Mouse (Mus musculus): ENCODE measurements around the gene Naif1. TPM values are rescaled to one million over a fixed set of nuclear protein-coding genes. Genes with fewer than 3 reads are reported as not detected.

The Naif1 gene
- 19.9 and 22.7 TPM in 2 replicates for polyA plus RNA-seq (2012; rRNA removed)

DNA sequence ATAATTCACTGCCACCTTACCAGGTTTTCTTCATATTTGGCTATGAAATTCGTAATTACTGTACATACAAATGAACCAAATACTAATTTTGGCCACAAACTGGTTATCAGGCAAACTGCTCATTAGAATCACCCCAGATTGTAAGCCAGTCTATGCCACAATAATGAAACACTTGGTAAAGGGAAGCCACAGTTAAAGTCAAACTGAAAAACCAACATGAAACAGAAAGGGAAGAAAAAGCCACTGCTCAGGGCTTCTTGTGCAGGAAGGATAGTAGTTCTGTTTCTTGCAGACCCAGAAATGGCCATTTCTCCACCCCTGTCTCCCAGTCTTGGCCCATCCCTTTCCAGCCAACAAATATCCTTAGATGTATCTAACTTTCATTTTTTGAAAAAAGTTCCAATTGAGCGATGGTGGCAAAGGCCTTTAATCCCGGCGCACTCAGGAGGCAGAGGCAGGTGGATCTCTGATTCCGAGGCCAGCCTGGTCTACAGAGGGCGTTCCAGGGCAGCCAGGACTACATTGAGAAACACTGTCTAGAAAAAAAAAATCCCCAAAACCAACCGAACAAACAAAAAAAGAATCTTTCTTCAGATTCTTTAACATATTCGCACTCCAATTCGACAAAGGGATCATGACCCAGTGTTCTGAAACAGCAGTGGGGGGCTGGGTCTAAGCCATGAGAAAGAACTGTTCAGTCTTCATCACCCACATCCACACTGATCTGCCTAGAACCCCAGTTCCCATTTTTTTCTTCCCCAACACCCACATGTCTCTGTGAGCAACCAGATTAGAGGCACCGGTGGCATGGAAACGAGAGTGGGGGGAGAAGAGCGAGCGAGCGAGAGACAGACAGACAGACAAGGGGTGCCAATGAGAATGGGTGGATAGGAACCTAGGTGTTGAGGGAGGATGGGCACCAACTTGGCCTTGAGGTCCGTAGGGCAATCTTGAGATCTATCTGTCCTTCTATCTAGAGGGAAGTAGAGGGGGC, at the start of gene Naif1:
TSS of gene Naif1 (plus strand) at position 697 of the 994 bp plus-strand sequence.
- Histone ChIP-seq H3K27me3 (ENCODE audit: control insufficient read depth, insufficient read depth, low read length) (no peaks in the 10 kb centered on the region), H3K27ac (ENCODE audit: control insufficient read depth, insufficient read depth, low read depth, low read length) (peak within 1 kb of the TSS; percentile 89), H3K4me1 (ENCODE audit: control insufficient read depth, insufficient read depth, low read length) (peaks cover 14% of the 10 kb centered on the region), H3K4me3 (ENCODE audit: control insufficient read depth, low read depth, low read length) (peak within 1 kb of the TSS; percentile 90), H3K36me3 (ENCODE audit: control insufficient read depth, insufficient read depth, low read length) (no peaks in the 10 kb centered on the region)
- no peak for TF ChIP-seq POLR2A (IDR thresholded peaks at IDR 0.05; ENCODE audit: control insufficient read depth, low read depth, low read length)

DNA sequence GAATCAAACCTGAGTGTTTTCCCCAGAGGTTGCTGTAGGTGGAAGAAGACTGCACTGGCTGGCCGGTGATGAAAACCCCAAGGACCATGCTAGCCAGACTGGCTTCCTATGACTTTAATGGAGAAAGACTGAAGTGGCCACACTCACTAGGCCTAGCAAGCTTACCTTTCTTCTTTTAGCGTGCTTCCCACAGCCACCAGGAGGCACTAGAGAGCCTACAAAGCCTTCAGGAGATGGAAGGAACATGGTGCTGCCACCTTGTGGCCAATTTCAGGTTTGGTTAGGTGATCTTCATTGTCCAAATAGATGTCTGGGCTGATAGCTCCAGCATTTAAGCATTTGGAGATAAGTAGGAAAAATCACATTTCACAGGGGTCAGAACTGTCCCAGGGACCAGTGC, 45.6 kb upstream of the Naif1 start:
- no peaks in the 10 kb centered on the region; the same call in 1 of the 2 replicates for H3K36me3 ChIP-seq (ENCODE audit: control insufficient read depth, insufficient read depth, low read length)
- peak; percentile 94; the same call in 1 of the 2 replicates for TF ChIP-seq CTCF (IDR thresholded peaks at IDR 0.05; ENCODE audit: control insufficient read depth, insufficient read depth, insufficient replicate concordance, low read depth, low read length)
- TF ChIP-seq POLR2A (IDR thresholded peaks at IDR 0.05; ENCODE audit: control insufficient read depth, low read depth, low read length) = no peak
- H3K4me1 ChIP-seq (ENCODE audit: control insufficient read depth, insufficient read depth, low read length) = no peaks in the 10 kb centered on the region
- no peak overlapping the region for H3K27ac ChIP-seq (ENCODE audit: control insufficient read depth, insufficient read depth, low read depth, low read length)
- peak overlapping the region; percentile 53 for H3K4me3 ChIP-seq (ENCODE audit: control insufficient read depth, low read depth, low read length)
- no peaks in the 10 kb centered on the region for H3K27me3 ChIP-seq (ENCODE audit: control insufficient read depth, insufficient read depth, low read length)

DNA sequence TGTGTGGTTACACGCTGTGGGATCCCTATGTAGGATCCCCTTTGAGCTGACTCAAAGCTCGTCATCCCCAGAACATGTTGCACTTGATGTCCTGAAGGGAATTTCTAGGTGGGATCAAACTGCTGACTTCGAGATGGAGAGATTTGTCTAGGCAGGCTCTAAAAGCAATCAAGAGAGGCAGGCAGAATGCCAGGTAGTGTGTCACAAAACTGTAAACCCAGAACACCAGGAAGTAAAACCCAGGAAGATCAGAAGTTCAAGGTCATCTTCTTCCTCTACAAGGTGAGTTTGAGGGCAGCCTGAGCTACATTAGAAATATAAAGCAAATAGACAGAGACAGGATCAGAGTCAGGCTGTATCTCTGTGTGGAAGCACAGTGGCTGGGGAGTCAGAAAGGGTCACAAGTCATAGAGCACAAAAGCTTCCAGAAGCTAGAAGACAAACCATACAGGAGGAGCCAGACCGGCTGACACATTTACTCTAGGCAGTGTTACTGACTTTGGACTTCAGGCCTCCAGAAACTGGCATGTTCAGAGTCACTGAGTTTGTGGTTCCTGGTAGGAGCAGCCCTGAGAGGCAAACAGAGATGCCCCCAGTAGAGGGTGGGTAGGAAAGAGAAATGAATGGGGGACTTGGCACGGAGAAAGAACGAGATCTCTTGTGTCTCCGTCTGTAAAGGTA, 43.0 kb upstream of the Naif1 start:
- no peak for TF ChIP-seq POLR2A (IDR thresholded peaks at IDR 0.05; ENCODE audit: control insufficient read depth, low read depth, low read length)
- TF ChIP-seq CTCF (IDR thresholded peaks at IDR 0.05; ENCODE audit: control insufficient read depth, insufficient read depth, insufficient replicate concordance, low read depth, low read length) = no peak
- no peak overlapping the region for H3K4me3 ChIP-seq (ENCODE audit: control insufficient read depth, low read depth, low read length)
- H3K36me3 ChIP-seq (ENCODE audit: control insufficient read depth, insufficient read depth, low read length) = no peaks in the 10 kb centered on the region; the same call in 1 of the 2 replicates
- H3K4me1 ChIP-seq (ENCODE audit: control insufficient read depth, insufficient read depth, low read length) = no peaks in the 10 kb centered on the region
- H3K27ac ChIP-seq (ENCODE audit: control insufficient read depth, insufficient read depth, low read depth, low read length) = no peak overlapping the region
- no peaks in the 10 kb centered on the region for H3K27me3 ChIP-seq (ENCODE audit: control insufficient read depth, insufficient read depth, low read length)

DNA sequence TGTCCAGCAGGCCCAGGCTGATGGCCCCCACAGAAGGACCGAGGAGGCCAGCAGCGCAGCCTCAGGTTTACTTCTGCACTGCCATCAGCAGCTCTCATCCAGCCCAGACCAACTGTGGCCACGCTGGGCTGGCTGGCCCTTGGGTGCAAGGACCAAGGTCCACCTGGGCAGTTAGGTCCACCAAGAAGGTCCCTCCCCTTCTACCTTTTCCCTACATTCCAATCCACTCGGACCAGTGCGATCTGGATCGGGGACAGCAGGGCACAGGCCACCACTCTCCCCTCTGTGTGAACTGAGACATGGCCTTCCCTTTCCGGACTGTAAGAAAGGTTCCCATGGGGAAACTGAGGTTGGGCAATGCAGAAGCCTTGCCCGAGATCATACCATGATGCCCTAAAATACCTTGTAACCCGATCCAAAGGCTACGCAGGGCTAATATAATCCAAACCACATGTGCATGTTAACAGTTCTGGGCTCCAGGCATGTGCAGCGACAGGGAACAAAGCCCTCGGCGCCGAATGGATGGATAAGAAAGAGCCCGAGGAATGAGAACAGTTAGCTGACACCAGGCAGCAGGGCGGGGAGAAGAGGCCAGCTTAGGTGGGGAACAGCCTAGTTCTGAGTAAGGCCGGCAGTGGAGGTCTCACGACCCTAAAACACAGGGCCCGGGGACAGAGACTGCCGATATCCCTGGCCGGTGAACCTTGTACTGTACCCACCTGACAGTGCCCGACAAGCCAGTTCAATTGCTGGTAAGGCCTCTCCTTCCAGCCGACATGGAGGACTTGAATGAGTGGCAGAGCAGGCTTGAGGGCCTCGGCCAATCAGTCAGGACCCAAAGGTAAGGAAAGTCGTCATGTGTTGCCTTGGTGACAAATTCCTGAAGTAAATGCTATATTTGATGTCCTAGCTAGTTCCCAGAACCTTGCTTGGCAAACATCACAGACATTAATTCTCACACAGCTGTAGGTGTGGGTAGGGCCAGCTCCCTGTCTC, 41.5 kb upstream of the Naif1 start:
- no peak overlapping the region for H3K4me3 ChIP-seq (ENCODE audit: control insufficient read depth, low read depth, low read length)
- TF ChIP-seq POLR2A (IDR thresholded peaks at IDR 0.05; ENCODE audit: control insufficient read depth, low read depth, low read length) (no peak), CTCF (IDR thresholded peaks at IDR 0.05; ENCODE audit: control insufficient read depth, insufficient read depth, insufficient replicate concordance, low read depth, low read length) (no peak)
- H3K27ac ChIP-seq (ENCODE audit: control insufficient read depth, insufficient read depth, low read depth, low read length) = no peak overlapping the region
- no peaks in the 10 kb centered on the region for H3K27me3 ChIP-seq (ENCODE audit: control insufficient read depth, insufficient read depth, low read length)
- H3K36me3 ChIP-seq (ENCODE audit: control insufficient read depth, insufficient read depth, low read length) = no peaks in the 10 kb centered on the region
- H3K4me1 ChIP-seq (ENCODE audit: control insufficient read depth, insufficient read depth, low read length) = no peaks in the 10 kb centered on the region

DNA sequence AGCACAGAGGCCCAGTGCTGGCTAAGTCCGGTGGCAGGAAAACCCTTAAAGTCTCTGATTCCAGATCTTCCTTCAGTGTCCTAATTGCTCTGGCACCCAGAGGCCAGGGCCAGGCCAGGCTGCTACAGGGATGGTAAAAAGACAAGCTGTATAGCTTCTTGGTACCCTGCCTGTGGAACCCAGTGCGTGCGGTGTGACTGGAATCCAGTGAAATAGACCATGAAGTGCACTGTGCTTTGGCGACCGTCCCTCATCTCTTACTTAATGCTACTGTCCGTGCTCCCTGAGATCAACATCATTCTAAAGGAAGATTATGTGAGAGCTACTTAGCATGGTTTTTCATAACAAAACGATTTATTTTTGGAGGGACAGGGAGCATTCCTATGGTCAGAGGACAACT, 38.9 kb upstream of the Naif1 start:
- Histone ChIP-seq H3K4me1 (ENCODE audit: control insufficient read depth, insufficient read depth, low read length) (no peaks in the 10 kb centered on the region), H3K27me3 (ENCODE audit: control insufficient read depth, insufficient read depth, low read length) (no peaks in the 10 kb centered on the region), H3K27ac (ENCODE audit: control insufficient read depth, insufficient read depth, low read depth, low read length) (no peak overlapping the region), H3K36me3 (ENCODE audit: control insufficient read depth, insufficient read depth, low read length) (no peaks in the 10 kb centered on the region), H3K4me3 (ENCODE audit: control insufficient read depth, low read depth, low read length) (no peak overlapping the region)
- TF ChIP-seq POLR2A (IDR thresholded peaks at IDR 0.05; ENCODE audit: control insufficient read depth, low read depth, low read length) = no peak
- no peak for TF ChIP-seq CTCF (IDR thresholded peaks at IDR 0.05; ENCODE audit: control insufficient read depth, insufficient read depth, insufficient replicate concordance, low read depth, low read length)

DNA sequence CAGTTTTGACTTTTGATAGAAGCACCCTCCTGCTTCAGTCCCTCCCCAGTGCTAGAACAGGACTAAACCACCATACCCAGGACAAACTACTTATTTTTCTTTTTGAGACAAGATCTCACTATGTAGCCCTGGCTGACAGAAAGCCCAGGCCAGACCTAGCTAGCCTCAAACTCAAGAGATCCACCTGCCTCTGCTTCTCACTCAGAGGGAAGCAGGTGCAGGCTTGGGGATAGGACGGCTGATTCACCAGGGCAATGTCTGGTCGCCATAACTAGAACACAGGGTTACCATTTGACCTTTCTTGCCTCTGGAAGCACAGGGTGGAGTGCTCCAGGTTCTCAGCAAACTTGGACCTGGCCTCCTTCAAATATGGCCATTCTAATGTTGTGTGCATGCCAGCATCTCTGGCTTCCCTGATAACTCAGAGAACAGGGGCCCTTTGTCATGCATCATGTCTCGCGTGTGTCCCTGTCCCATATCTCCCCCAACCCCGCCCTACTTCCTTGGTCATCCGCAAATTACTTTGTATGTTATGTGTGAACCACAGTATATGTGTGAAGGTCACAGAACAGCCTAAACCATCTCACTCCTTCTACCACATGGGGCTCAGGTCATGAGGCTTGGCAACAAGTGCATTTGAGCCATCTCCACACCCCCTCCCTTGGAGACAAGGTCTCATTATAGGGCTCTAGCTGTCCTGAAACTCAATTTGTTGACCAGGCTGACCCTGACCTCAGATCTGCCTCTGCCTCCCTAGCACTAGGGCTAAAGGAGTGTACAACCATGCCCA, 37.3 kb upstream of the Naif1 start:
- no peaks in the 10 kb centered on the region for H3K27me3 ChIP-seq (ENCODE audit: control insufficient read depth, insufficient read depth, low read length)
- no peak overlapping the region for H3K27ac ChIP-seq (ENCODE audit: control insufficient read depth, insufficient read depth, low read depth, low read length)
- H3K4me1 ChIP-seq (ENCODE audit: control insufficient read depth, insufficient read depth, low read length) = no peaks in the 10 kb centered on the region
- H3K36me3 ChIP-seq (ENCODE audit: control insufficient read depth, insufficient read depth, low read length) = no peaks in the 10 kb centered on the region
- no peak overlapping the region for H3K4me3 ChIP-seq (ENCODE audit: control insufficient read depth, low read depth, low read length)
- TF ChIP-seq CTCF (IDR thresholded peaks at IDR 0.05; ENCODE audit: control insufficient read depth, insufficient read depth, insufficient replicate concordance, low read depth, low read length) (no peak), POLR2A (IDR thresholded peaks at IDR 0.05; ENCODE audit: control insufficient read depth, low read depth, low read length) (no peak)

All from testis, adult 2 months (tissue).